10 mouse cellular contexts compared by ENCODE assay signal in genomic region chr2:168840853-168841712, GRCm38 (mm10).
A peak's percentile ranks its signal among the peaks of the same experiment; 100 is the strongest.
DNase-seq lines count a peak whose midpoint lies in the region; ATAC-seq and TF ChIP-seq lines count a peak whose summit lies in the region.
"Had no signal": no experiment of that assay in that cellular context is flagged by ENCODE, and none has a peak within 500 bp of the region (broad histone marks: within the 10 kb centered on the region; RNA-seq: fewer than 3 reads in every experiment).

No protein-coding gene starts in this region.

- H3K9ac ChIP-seq in forebrain, embryonic 15.5 days (replicated peaks) = no peak overlapping the region
- H3K9ac ChIP-seq in lung, embryonic 14.5 days = no peak overlapping the region
- no peak overlapping the region for H3K9ac ChIP-seq in forebrain, postnatal 0 days
- H3K9ac ChIP-seq in neural tube, embryonic 15.5 days (replicated peaks) = no peak overlapping the region

- 2% methylated on average over 19 of the region's 19 CpGs for WGBS in forebrain, embryonic 10.5 days
- WGBS in forebrain, embryonic 15.5 days = 10% methylated on average over 19 of the region's 19 CpGs
- WGBS in lung, embryonic 14.5 days = 9% methylated on average over 19 of the region's 19 CpGs
- WGBS in forebrain, postnatal 0 days = 12% methylated on average over 19 of the region's 19 CpGs
- 16% methylated on average over 19 of the region's 19 CpGs for WGBS in neural tube, embryonic 15.5 days

- intact Hi-C loops in gastrocnemius, postnatal 36 days (cut with DNase I) = no loop called here

- no peak for DNase-seq in forebrain, embryonic 10.5 days (ENCODE audit: extremely low spot score, low spot score)
- no peak for DNase-seq in lung, embryonic 14.5 days
- no peak for DNase-seq in lung, postnatal 14 days
- DNase-seq in forebrain, postnatal 0 days = peak; percentile 44
- DNase-seq in kidney, adult 8-10 months = no peak
- DNase-seq in gastrocnemius, postnatal 36 days = no peak

- no peak overlapping the region for H3K4me2 ChIP-seq in forebrain, embryonic 15.5 days (replicated peaks)
- H3K4me2 ChIP-seq in lung, embryonic 14.5 days = peak overlapping the region; percentile 49
- no peak overlapping the region for H3K4me2 ChIP-seq in forebrain, postnatal 0 days (ENCODE audit: low read depth)
- 0 out of 2 replicates have a peak overlapping the region, but pooled peaks have one; percentile 9 for H3K4me2 ChIP-seq in neural tube, embryonic 15.5 days

- peaks cover 72% of the 10 kb centered on the region for H3K4me1 ChIP-seq in forebrain, embryonic 10.5 days
- peaks cover 30% of the 10 kb centered on the region for H3K4me1 ChIP-seq in forebrain, embryonic 15.5 days
- peaks cover 5% of the 10 kb centered on the region; the same call in 1 of the 2 replicates for H3K4me1 ChIP-seq in lung, embryonic 14.5 days (ENCODE audit: insufficient read depth)
- no peaks in the 10 kb centered on the region for H3K4me1 ChIP-seq in forebrain, postnatal 0 days (ENCODE audit: insufficient read depth)
- peaks cover 30% of the 10 kb centered on the region for H3K4me1 ChIP-seq in neural tube, embryonic 15.5 days

- no peaks in the 10 kb centered on the region for H3K36me3 ChIP-seq in forebrain, embryonic 10.5 days (replicated peaks)
- H3K36me3 ChIP-seq in forebrain, embryonic 15.5 days = no peaks in the 10 kb centered on the region
- H3K36me3 ChIP-seq in lung, embryonic 14.5 days (ENCODE audit: insufficient read depth) = no peaks in the 10 kb centered on the region
- H3K36me3 ChIP-seq in forebrain, postnatal 0 days (ENCODE audit: insufficient read depth) = no peaks in the 10 kb centered on the region
- no peaks in the 10 kb centered on the region for H3K36me3 ChIP-seq in neural tube, embryonic 15.5 days

- H3K9me3 ChIP-seq in forebrain, embryonic 10.5 days = no peaks in the 10 kb centered on the region
- no peaks in the 10 kb centered on the region for H3K9me3 ChIP-seq in forebrain, embryonic 15.5 days
- H3K9me3 ChIP-seq in lung, embryonic 14.5 days (ENCODE audit: low read depth, low read length) = no peaks in the 10 kb centered on the region; the same call in 1 of the 2 replicates
- no peaks in the 10 kb centered on the region for H3K9me3 ChIP-seq in forebrain, postnatal 0 days (ENCODE audit: low read length)
- no peaks in the 10 kb centered on the region for H3K9me3 ChIP-seq in neural tube, embryonic 15.5 days (replicated peaks)

- peak overlapping the region; percentile 39; the same call in 1 of the 2 replicates for H3K4me3 ChIP-seq in forebrain, embryonic 10.5 days
- no peak overlapping the region for H3K4me3 ChIP-seq in forebrain, embryonic 15.5 days
- no peak overlapping the region for H3K4me3 ChIP-seq in lung, embryonic 14.5 days (ENCODE audit: low read depth, low read length)
- H3K4me3 ChIP-seq in forebrain, postnatal 0 days (ENCODE audit: low read depth, low read length) = no peak overlapping the region
- no peak overlapping the region for H3K4me3 ChIP-seq in neural tube, embryonic 15.5 days (replicated peaks)
- H3K4me3 ChIP-seq: erythroblast, embryonic 14.5 days; left cerebral cortex, adult 2 months had no signal

- peaks cover 57% of the 10 kb centered on the region for H3K27me3 ChIP-seq in forebrain, embryonic 10.5 days (ENCODE audit: poor library complexity, severe bottlenecking)
- H3K27me3 ChIP-seq in forebrain, embryonic 15.5 days = peaks cover 42% of the 10 kb centered on the region
- H3K27me3 ChIP-seq in lung, embryonic 14.5 days (ENCODE audit: insufficient read depth, low read length) = peaks cover 58% of the 10 kb centered on the region
- peaks cover 24% of the 10 kb centered on the region for H3K27me3 ChIP-seq in forebrain, postnatal 0 days (ENCODE audit: insufficient read depth, low read length)
- peaks cover 27% of the 10 kb centered on the region for H3K27me3 ChIP-seq in neural tube, embryonic 15.5 days (replicated peaks)

- no peak for TF ChIP-seq CTCF in lung, embryonic 14.5 days (IDR thresholded peaks at IDR 0.05; ENCODE audit: low read depth)
- no peak for TF ChIP-seq CTCF in forebrain, postnatal 0 days (IDR thresholded peaks at IDR 0.05; ENCODE audit: low read depth)

- no peak for ATAC-seq in forebrain, embryonic 15.5 days (replicated peaks)
- ATAC-seq in lung, embryonic 14.5 days (ENCODE audit: insufficient read depth) = no peak
- no peak for ATAC-seq in forebrain, postnatal 0 days
- ATAC-seq in neural tube, embryonic 15.5 days (ENCODE audit: low FRiP score) = no peak

- peak overlapping the region; percentile 73 for H3K27ac ChIP-seq in forebrain, embryonic 10.5 days
- H3K27ac ChIP-seq in forebrain, embryonic 15.5 days (replicated peaks) = no peak overlapping the region
- no peak overlapping the region for H3K27ac ChIP-seq in lung, embryonic 14.5 days (ENCODE audit: low read depth)
- no peak overlapping the region for H3K27ac ChIP-seq in forebrain, postnatal 0 days (ENCODE audit: low read depth, low read length)
- H3K27ac ChIP-seq in neural tube, embryonic 15.5 days (replicated peaks) = no peak overlapping the region
- H3K27ac ChIP-seq: left cerebral cortex, adult 2 months had no signal

Comparison
In these comparisons a context has a peak if more than half of its experiments do, and no peak if none do; other contexts are left out.
1. H3K4me2 ChIP-seq: peak in lung, embryonic 14.5 days (single experiment) and neural tube, embryonic 15.5 days (single experiment); none in forebrain, embryonic 15.5 days (single experiment) and forebrain, postnatal 0 days (single experiment).